Mouse (Mus musculus) hindbrain, embryonic 13.5 days (tissue): ENCODE data around the gene Pard3. TPM values are rescaled to one million over a fixed set of nuclear protein-coding genes. Genes with fewer than 3 reads are reported as not detected.

Experiments used
- ATAC-seq: fragments of 200-750 bp; cut with Nextera tagmentation; 2 replicates; pipeline ENCODE4 v1.8.0; 2017; ENCODE audit warnings: moderate TSS enrichment; ENCODE audit not compliant: low FRiP score
- H3K27ac ChIP-seq: fragments of 300-500 bp; sonication (generic); 2 replicates; pipeline ENCODE4 v1.5.1; 2015; ENCODE audit warnings: inconsistent platforms, mild to moderate bottlenecking, moderate library complexity
- H3K27me3 ChIP-seq: fragments of 300-500 bp; sonication (generic); 2 replicates; pipeline ENCODE4 v1.6.1; 2015; ENCODE audit warnings: mild to moderate bottlenecking, inconsistent platforms
- H3K36me3 ChIP-seq: fragments of 300-500 bp; sonication (generic); 2 replicates; pipeline ENCODE4 v1.6.1; 2015; ENCODE audit warnings: mild to moderate bottlenecking, inconsistent platforms
- H3K4me1 ChIP-seq: fragments of 300-500 bp; sonication (generic); replicated peaks from 2 replicates; pipeline ENCODE4 v1.6.1; 2015; ENCODE audit warnings: inconsistent platforms
- H3K4me2 ChIP-seq: fragments of 300-500 bp; sonication (generic); 2 replicates; pipeline ENCODE4 v1.6.1; 2015; ENCODE audit warnings: inconsistent platforms, mild to moderate bottlenecking, moderate library complexity
- H3K4me3 ChIP-seq: fragments of 300-500 bp; sonication (generic); 2 replicates; pipeline ENCODE4 v1.5.1; 2015; ENCODE audit warnings: mild to moderate bottlenecking, inconsistent platforms
- H3K9ac ChIP-seq: fragments of 300-500 bp; sonication (generic); 2 replicates; pipeline ENCODE4 v1.6.1; 2015; ENCODE audit warnings: mild to moderate bottlenecking, inconsistent platforms
- H3K9me3 ChIP-seq: fragments of 300-500 bp; sonication (generic); 2 replicates; pipeline ENCODE4 v1.6.1; 2016; ENCODE audit warnings: inconsistent platforms
- WGBS: fragments of 180-500 bp; shearing (Covaris S2); methylation state at CpG from one replicate; pipeline ENCODE4 v1.1.7; 2015; 5-methylcytosine and 5-hydroxymethylcytosine counted together
- polyA plus RNA-seq: library from polyadenylated mRNA; unstranded; fragments of >200 nt; fragmentation: Nextera tagmentation; extraction: Ambion mirVana; gene quantifications from 2 replicates; pipeline ENCODE4 v1.2.1, GENCODE M21; 2015

Pard3 gene
- polyA plus RNA-seq, 1 experiment from 2014 or later: 22.5 TPM

- 43% methylated on average over 8 of the region's 8 CpGs for WGBS
- peaks cover 46% of the 10 kb centered on the region for H3K4me1 ChIP-seq
- H3K4me3 ChIP-seq: no peak overlapping the region
- H3K27me3 ChIP-seq: no peaks in the 10 kb centered on the region
- H3K9me3 ChIP-seq: no peaks in the 10 kb centered on the region
- H3K4me2 ChIP-seq: no peak overlapping the region
- H3K27ac ChIP-seq: no peak overlapping the region
- no peaks in the 10 kb centered on the region for H3K36me3 ChIP-seq
- no peak overlapping the region for H3K9ac ChIP-seq
- ATAC-seq: no peak
These were observed 25.3 kb downstream of the Pard3 start for GRCm38 (mm10) chr8:127089021-127089420.

GRCm38 (mm10) chr8:127090435-127090834, 26.7 kb downstream of the Pard3 start:
- Histone ChIP-seq H3K9me3 (no peaks in the 10 kb centered on the region), H3K27ac (no peak overlapping the region), H3K4me1 (peaks cover 46% of the 10 kb centered on the region), H3K4me2 (no peak overlapping the region), H3K9ac (no peak overlapping the region), H3K36me3 (no peaks in the 10 kb centered on the region), H3K4me3 (no peak overlapping the region), H3K27me3 (no peaks in the 10 kb centered on the region)
- 88% methylated on average over 4 of the region's 4 CpGs for WGBS
- no peak for ATAC-seq

GRCm38 (mm10) chr8:127091936-127092335, 28.2 kb downstream of the Pard3 start:
- no peak for ATAC-seq
- Histone ChIP-seq H3K27me3 (no peaks in the 10 kb centered on the region), H3K4me3 (no peak overlapping the region), H3K27ac (peak overlapping the region; percentile 86), H3K9me3 (no peaks in the 10 kb centered on the region), H3K9ac (no peak overlapping the region), H3K4me2 (no peak overlapping the region), H3K36me3 (no peaks in the 10 kb centered on the region), H3K4me1 (peaks cover 48% of the 10 kb centered on the region)
- 69% methylated on average over 3 of the region's 3 CpGs for WGBS

- peak overlapping the region; percentile 86 for H3K27ac ChIP-seq
- peak overlapping the region; percentile 55 for H3K9ac ChIP-seq
- H3K36me3 ChIP-seq: no peaks in the 10 kb centered on the region
- ATAC-seq: peak; percentile 78
- WGBS: 13% methylated on average over 10 of the region's 10 CpGs
- H3K27me3 ChIP-seq: no peaks in the 10 kb centered on the region
- peak overlapping the region; percentile 5; the same call in 1 of the 2 replicates for H3K4me3 ChIP-seq
- peaks cover 48% of the 10 kb centered on the region for H3K4me1 ChIP-seq
- H3K9me3 ChIP-seq: no peaks in the 10 kb centered on the region
- H3K4me2 ChIP-seq: peak overlapping the region; percentile 49
These were observed 28.9 kb downstream of the Pard3 start for GRCm38 (mm10) chr8:127092383-127093112.

DNA sequence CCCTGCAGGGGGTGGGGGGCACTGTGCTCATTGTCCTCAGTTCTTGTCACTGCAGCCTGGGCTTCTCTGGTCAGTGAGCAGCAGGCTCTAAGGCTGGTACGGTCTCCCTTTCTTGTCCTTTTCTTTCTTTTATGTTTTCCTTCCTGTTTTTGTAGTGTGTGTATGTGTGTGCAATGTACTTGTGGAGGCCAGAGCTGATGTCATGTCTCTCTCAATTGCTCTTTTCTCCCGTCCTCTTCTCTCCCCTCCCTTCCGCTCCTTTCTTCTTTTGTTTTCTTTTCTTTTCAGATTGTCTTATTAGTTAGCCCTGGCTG, 29.4 kb downstream of the Pard3 start:
- no peaks in the 10 kb centered on the region for H3K27me3 ChIP-seq
- peak overlapping the region; percentile 5; the same call in 1 of the 2 replicates for H3K4me3 ChIP-seq
- WGBS: 25% methylated on average over 3 of the region's 3 CpGs
- no peaks in the 10 kb centered on the region for H3K36me3 ChIP-seq
- no peak for ATAC-seq
- peak overlapping the region; percentile 55; the same call in 1 of the 2 replicates for H3K9ac ChIP-seq
- H3K4me1 ChIP-seq: peaks cover 43% of the 10 kb centered on the region
- H3K4me2 ChIP-seq: peak overlapping the region; percentile 49
- H3K27ac ChIP-seq: peak overlapping the region; percentile 86
- no peaks in the 10 kb centered on the region for H3K9me3 ChIP-seq

DNA sequence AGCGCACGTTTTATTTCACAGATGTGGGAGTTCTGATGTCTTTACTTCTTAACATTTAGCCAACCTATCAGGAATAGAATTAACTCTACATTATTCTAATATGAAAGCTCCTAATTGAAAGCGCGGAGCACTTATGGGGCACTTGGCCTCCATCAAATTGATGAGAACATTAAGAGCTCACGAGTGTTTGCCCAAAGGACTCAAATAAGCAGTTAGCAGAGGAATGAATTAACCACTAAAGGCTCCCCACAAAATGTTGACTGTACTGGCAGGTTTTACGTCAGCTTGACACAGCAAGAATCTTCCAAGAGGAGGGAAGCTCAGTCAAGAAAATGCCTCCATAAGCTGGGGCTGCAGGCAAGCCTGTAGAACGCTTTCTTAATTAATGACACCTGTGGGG, 32.1 kb downstream of the Pard3 start:
- H3K4me3 ChIP-seq: no peak overlapping the region
- no peak for ATAC-seq
- H3K36me3 ChIP-seq: no peaks in the 10 kb centered on the region
- H3K9me3 ChIP-seq: no peaks in the 10 kb centered on the region
- no peaks in the 10 kb centered on the region for H3K27me3 ChIP-seq
- H3K4me1 ChIP-seq: peaks cover 30% of the 10 kb centered on the region
- no peak overlapping the region for H3K4me2 ChIP-seq
- 74% methylated on average over 7 of the region's 7 CpGs for WGBS
- H3K9ac ChIP-seq: no peak overlapping the region
- no peak overlapping the region for H3K27ac ChIP-seq

GRCm38 (mm10) chr8:127099439-127100090, 35.9 kb downstream of the Pard3 start:
- H3K4me3 ChIP-seq: no peak overlapping the region
- 0 out of 2 replicates have a peak, but pooled peaks cover 6% of the 10 kb centered on the region for H3K4me1 ChIP-seq
- no peaks in the 10 kb centered on the region for H3K27me3 ChIP-seq
- no peak for ATAC-seq
- no peak overlapping the region for H3K4me2 ChIP-seq
- H3K27ac ChIP-seq: no peak overlapping the region
- no peaks in the 10 kb centered on the region for H3K36me3 ChIP-seq
- H3K9ac ChIP-seq: no peak overlapping the region
- no peaks in the 10 kb centered on the region for H3K9me3 ChIP-seq
- WGBS: 69% methylated on average over 1 of the region's 1 CpGs

GRCm38 (mm10) chr8:127103256-127103655, 39.6 kb downstream of the Pard3 start:
- Histone ChIP-seq H3K4me1 (peaks cover 10% of the 10 kb centered on the region), H3K27ac (no peak overlapping the region), H3K4me3 (no peak overlapping the region), H3K9me3 (no peaks in the 10 kb centered on the region), H3K27me3 (no peaks in the 10 kb centered on the region), H3K4me2 (no peak overlapping the region), H3K9ac (no peak overlapping the region), H3K36me3 (no peaks in the 10 kb centered on the region)
- ATAC-seq: no peak
- 63% methylated on average over 5 of the region's 5 CpGs for WGBS

DNA sequence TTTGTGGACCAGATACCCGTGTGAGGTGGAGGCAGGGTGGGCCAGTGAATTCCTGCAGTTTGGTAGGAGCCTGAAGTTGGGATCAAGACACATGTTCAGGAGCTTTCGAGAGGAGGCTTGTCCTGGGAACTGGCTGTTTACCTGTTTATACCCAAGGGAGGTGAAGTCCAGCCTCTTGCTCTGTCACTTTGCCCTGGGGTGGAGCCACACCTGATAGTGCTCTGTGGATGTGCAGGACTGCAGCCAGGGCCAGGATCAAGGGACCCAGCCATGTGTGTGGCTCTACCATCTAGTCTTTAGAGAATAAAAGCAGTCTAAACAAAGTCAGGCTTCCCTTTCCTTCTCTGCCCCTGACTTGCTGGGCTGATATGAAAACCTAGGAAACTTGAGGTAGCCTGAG, 40.9 kb downstream of the Pard3 start:
- no peak overlapping the region for H3K9ac ChIP-seq
- H3K27ac ChIP-seq: no peak overlapping the region
- peaks cover 10% of the 10 kb centered on the region for H3K4me1 ChIP-seq
- no peak for ATAC-seq
- H3K36me3 ChIP-seq: no peaks in the 10 kb centered on the region
- H3K9me3 ChIP-seq: no peaks in the 10 kb centered on the region
- no peak overlapping the region for H3K4me3 ChIP-seq
- H3K27me3 ChIP-seq: no peaks in the 10 kb centered on the region
- H3K4me2 ChIP-seq: no peak overlapping the region
- WGBS: 77% methylated on average over 2 of the region's 2 CpGs

- Histone ChIP-seq H3K4me2 (no peak overlapping the region), H3K9me3 (no peaks in the 10 kb centered on the region), H3K27me3 (no peaks in the 10 kb centered on the region), H3K36me3 (no peaks in the 10 kb centered on the region), H3K27ac (no peak overlapping the region), H3K4me3 (no peak overlapping the region), H3K9ac (no peak overlapping the region), H3K4me1 (peaks cover 25% of the 10 kb centered on the region)
- no peak for ATAC-seq
- 46% methylated on average over 3 of the region's 3 CpGs for WGBS
These were observed 44.2 kb downstream of the Pard3 start for GRCm38 (mm10) chr8:127107928-127108327.

- H3K4me3 ChIP-seq: no peak overlapping the region
- H3K4me2 ChIP-seq: no peak overlapping the region
- peaks cover 19% of the 10 kb centered on the region for H3K4me1 ChIP-seq
- no peaks in the 10 kb centered on the region for H3K36me3 ChIP-seq
- no peak overlapping the region for H3K9ac ChIP-seq
- no peaks in the 10 kb centered on the region for H3K9me3 ChIP-seq
- no peaks in the 10 kb centered on the region for H3K27me3 ChIP-seq
- no peak for ATAC-seq
- no peak overlapping the region for H3K27ac ChIP-seq
- WGBS: 90% methylated on average over 5 of the region's 5 CpGs
These were observed 49.5 kb downstream of the Pard3 start for GRCm38 (mm10) chr8:127113209-127113608.

GRCm38 (mm10) chr8:127115837-127116236, 52.1 kb downstream of the Pard3 start:
- no peak overlapping the region for H3K4me3 ChIP-seq
- H3K4me2 ChIP-seq: no peak overlapping the region
- H3K9me3 ChIP-seq: no peaks in the 10 kb centered on the region
- H3K4me1 ChIP-seq: peaks cover 31% of the 10 kb centered on the region
- ATAC-seq: no peak
- no peak overlapping the region for H3K27ac ChIP-seq
- no peak overlapping the region for H3K9ac ChIP-seq
- H3K36me3 ChIP-seq: no peaks in the 10 kb centered on the region
- no peaks in the 10 kb centered on the region for H3K27me3 ChIP-seq
- WGBS: 96% methylated on average over 3 of the region's 3 CpGs

GRCm38 (mm10) chr8:127118373-127118861, 54.7 kb downstream of the Pard3 start:
- Histone ChIP-seq H3K36me3 (no peaks in the 10 kb centered on the region), H3K27ac (no peak overlapping the region; the same call in 1 of the 2 replicates), H3K4me2 (no peak overlapping the region), H3K4me1 (peaks cover 19% of the 10 kb centered on the region), H3K9me3 (no peaks in the 10 kb centered on the region), H3K9ac (no peak overlapping the region), H3K27me3 (no peaks in the 10 kb centered on the region), H3K4me3 (no peak overlapping the region)
- ATAC-seq: no peak
- 71% methylated on average over 11 of the region's 11 CpGs for WGBS
